Mouse (Mus musculus) megakaryocyte, embryonic 14.5 days (primary cell): Measurements from ENCODE around the gene Rsrp1. TPM values are rescaled to one million over a fixed set of nuclear protein-coding genes. Genes with fewer than 3 reads are reported as not detected.

Experiments used
- H3K27me3 ChIP-seq: replicated peaks from 2 replicates; pipeline ENCODE3; 2012; ENCODE audit warnings: inconsistent platforms
- H3K36me3 ChIP-seq: replicated peaks from 2 replicates; pipeline ENCODE3; 2012; ENCODE audit warnings: low read length, inconsistent platforms, mixed read lengths
- H3K4me1 ChIP-seq: 2 replicates; pipeline ENCODE4 v1.6.1; 2012; ENCODE audit warnings: inconsistent platforms
- H3K4me3 ChIP-seq: replicated peaks from 2 replicates; pipeline ENCODE3; 2012; ENCODE audit warnings: moderate library complexity, mild to moderate bottlenecking, inconsistent platforms
- H3K9me3 ChIP-seq: 2 replicates; pipeline ENCODE4 v1.6.1; 2012; ENCODE audit warnings: inconsistent platforms
- FLI1 ChIP-seq: IDR thresholded peaks from 2 replicates; pipeline ENCODE4 v1.6.1; 2012; ENCODE audit warnings: low read length, inconsistent platforms, mixed read lengths
- GATA1 ChIP-seq: IDR thresholded peaks from 3 replicates; pipeline ENCODE4 v1.6.1; 2012; ENCODE audit warnings: mixed read lengths, low read length, inconsistent platforms, borderline replicate concordance
- polyA plus RNA-seq: library from polyadenylated mRNA; stranded (reverse); fragments of >175 nt; gene quantifications from 2 replicates; pipeline ENCODE4 v1.2.3, GENCODE M21; 2012; ENCODE audit warnings: low replicate concordance; ENCODE audit not compliant: insufficient read depth

Gene Rsrp1
- polyA plus RNA-seq, 1 experiment = 176 TPM

GRCm38 (mm10) chr4:134930684-134931481, 7.5 kb downstream of the Rsrp1 start, which contains the start of gene Syf2:
Syf2 (plus strand) TSS chr4:134930898.
- H3K4me1 ChIP-seq = peaks cover 51% of the 10 kb centered on the region
- H3K36me3 ChIP-seq = peaks cover 72% of the 10 kb centered on the region
- no peaks in the 10 kb centered on the region for H3K27me3 ChIP-seq
- no peaks in the 10 kb centered on the region for H3K9me3 ChIP-seq
- H3K4me3 ChIP-seq = peak within 1 kb of the TSS; percentile 100
- no peak for TF ChIP-seq GATA1
- peak; percentile 76; the same call in 1 of the 2 replicates for TF ChIP-seq FLI1

- Histone ChIP-seq H3K27me3 (peaks cover 8% of the 10 kb centered on the region), H3K36me3 (peaks cover 56% of the 10 kb centered on the region), H3K9me3 (no peaks in the 10 kb centered on the region), H3K4me1 (peaks cover 40% of the 10 kb centered on the region), H3K4me3 (no peak overlapping the region)
- no peak for TF ChIP-seq FLI1
- no peak for TF ChIP-seq GATA1
Observed at GRCm38 (mm10) chr4:134937240-134938176, 14.1 kb downstream of the Rsrp1 start.

GRCm38 (mm10) chr4:134939900-134940299, 16.5 kb downstream of the Rsrp1 start:
- H3K36me3 ChIP-seq = peaks cover 32% of the 10 kb centered on the region
- no peak for TF ChIP-seq FLI1
- peaks cover 42% of the 10 kb centered on the region for H3K4me1 ChIP-seq
- H3K4me3 ChIP-seq = no peak overlapping the region
- H3K9me3 ChIP-seq = no peaks in the 10 kb centered on the region
- H3K27me3 ChIP-seq = peaks cover 23% of the 10 kb centered on the region

- Histone ChIP-seq H3K4me1 (peaks cover 41% of the 10 kb centered on the region), H3K36me3 (no peaks in the 10 kb centered on the region), H3K4me3 (no peak overlapping the region), H3K9me3 (no peaks in the 10 kb centered on the region), H3K27me3 (peaks cover 25% of the 10 kb centered on the region)
- TF ChIP-seq GATA1 (no peak), FLI1 (no peak)
Observed at GRCm38 (mm10) chr4:134943758-134944538, 20.6 kb downstream of the Rsrp1 start.

- peaks cover 21% of the 10 kb centered on the region for H3K27me3 ChIP-seq
- H3K36me3 ChIP-seq = no peaks in the 10 kb centered on the region
- no peaks in the 10 kb centered on the region for H3K9me3 ChIP-seq
- TF ChIP-seq GATA1 = no peak
- TF ChIP-seq FLI1 = no peak
- peaks cover 39% of the 10 kb centered on the region for H3K4me1 ChIP-seq
- peak overlapping the region; percentile 84 for H3K4me3 ChIP-seq
Observed at GRCm38 (mm10) chr4:134946024-134946744, 22.8 kb downstream of the Rsrp1 start.

- no peaks in the 10 kb centered on the region for H3K36me3 ChIP-seq
- H3K9me3 ChIP-seq = no peaks in the 10 kb centered on the region
- peaks cover 22% of the 10 kb centered on the region for H3K4me1 ChIP-seq
- peaks cover 23% of the 10 kb centered on the region for H3K27me3 ChIP-seq
- TF ChIP-seq GATA1 (no peak), FLI1 (no peak)
- H3K4me3 ChIP-seq = no peak overlapping the region
Observed at GRCm38 (mm10) chr4:134950518-134951091, 27.2 kb downstream of the Rsrp1 start.

GRCm38 (mm10) chr4:134954461-134954860, 31.1 kb downstream of the Rsrp1 start:
- peaks cover 43% of the 10 kb centered on the region for H3K27me3 ChIP-seq
- no peak for TF ChIP-seq GATA1
- TF ChIP-seq FLI1 = no peak
- H3K36me3 ChIP-seq = no peaks in the 10 kb centered on the region
- H3K4me1 ChIP-seq = peaks cover 23% of the 10 kb centered on the region
- no peak overlapping the region for H3K4me3 ChIP-seq
- H3K9me3 ChIP-seq = no peaks in the 10 kb centered on the region

- Histone ChIP-seq H3K27me3 (peaks cover 48% of the 10 kb centered on the region), H3K4me3 (no peak overlapping the region), H3K9me3 (no peaks in the 10 kb centered on the region), H3K4me1 (peaks cover 28% of the 10 kb centered on the region), H3K36me3 (no peaks in the 10 kb centered on the region)
- TF ChIP-seq GATA1 = no peak
- TF ChIP-seq FLI1 = no peak
Observed at GRCm38 (mm10) chr4:134955196-134955595, 31.8 kb downstream of the Rsrp1 start.

- Histone ChIP-seq H3K4me1 (peaks cover 23% of the 10 kb centered on the region), H3K36me3 (no peaks in the 10 kb centered on the region), H3K4me3 (peak overlapping the region; percentile 48), H3K9me3 (no peaks in the 10 kb centered on the region), H3K27me3 (peaks cover 51% of the 10 kb centered on the region)
- TF ChIP-seq FLI1 (no peak), GATA1 (no peak)
Observed at GRCm38 (mm10) chr4:134955845-134956244, 32.5 kb downstream of the Rsrp1 start.
